Mouse (Mus musculus) kidney, postnatal 0 days (tissue): ENCODE results near the gene Ptpra. TPM values are rescaled to one million over a fixed set of nuclear protein-coding genes. Genes with fewer than 3 reads are reported as not detected.
A peak's percentile ranks its signal among the peaks of the same experiment; 100 is the strongest.

Source experiments
- ATAC-seq: fragments of 200-750 bp; cut with Nextera tagmentation; replicated peaks from 2 replicates; pipeline ENCODE4 v1.8.0; 2017; ENCODE audit warnings: low read depth, moderate number of reproducible peaks, moderate TSS enrichment, moderate library complexity; ENCODE audit not compliant: low FRiP score
- DNase-seq: peaks from one replicate; pipeline ENCODE4 v3.0.0-alpha.2; 2016; ENCODE audit warnings: low spot score
- H3K27ac ChIP-seq: fragments of 300-500 bp; sonication (generic); 2 replicates; pipeline ENCODE4 v1.5.1; 2014; ENCODE audit warnings: mild to moderate bottlenecking
- H3K27me3 ChIP-seq: fragments of 300-500 bp; sonication (generic); 2 replicates; pipeline ENCODE4 v1.6.1; 2014; ENCODE audit warnings: low read length, mixed read lengths; ENCODE audit not compliant: insufficient read depth
- H3K36me3 ChIP-seq: fragments of 300-500 bp; sonication (generic); 2 replicates; pipeline ENCODE4 v1.6.1; 2014; ENCODE audit warnings: low read length, mixed read lengths; ENCODE audit not compliant: insufficient read depth
- H3K4me1 ChIP-seq: fragments of 300-500 bp; sonication (generic); replicated peaks from 2 replicates; pipeline ENCODE4 v1.6.1; 2014; ENCODE audit warnings: antibody characterized with exemption, low read length, mixed read lengths; ENCODE audit not compliant: insufficient read depth
- H3K4me2 ChIP-seq: fragments of 300-500 bp; sonication (generic); 2 replicates; pipeline ENCODE4 v1.6.1; 2014; ENCODE audit warnings: mild to moderate bottlenecking, low read length, moderate library complexity, mixed read lengths
- H3K4me3 ChIP-seq: fragments of 300-500 bp; sonication (generic); replicated peaks from 2 replicates; pipeline ENCODE4 v1.5.1; 2014; ENCODE audit warnings: low read depth, low read length
- H3K9ac ChIP-seq: fragments of 300-500 bp; sonication (generic); 2 replicates; pipeline ENCODE4 v1.6.1; 2014; ENCODE audit warnings: low read depth, low read length
- H3K9me3 ChIP-seq: fragments of 300-500 bp; sonication (generic); replicated peaks from 2 replicates; pipeline ENCODE4 v1.6.1; 2016; ENCODE audit warnings: low read length, inconsistent platforms, mixed read lengths
- CTCF ChIP-seq: IDR thresholded peaks from 2 replicates; pipeline ENCODE4 v1.5.1; 2016; ENCODE audit warnings: antibody characterized with exemption, low read depth, mild to moderate bottlenecking, moderate library complexity
- WGBS: fragments of 180-500 bp; shearing (Covaris S2); extraction: QIAGEN DNeasy Blood & Tissue Kit; methylation state at CpG from one replicate; pipeline ENCODE4 v1.1.7; 2014; 5-methylcytosine and 5-hydroxymethylcytosine counted together
- polyA plus RNA-seq: library from polyadenylated mRNA; unstranded; fragments of >200 nt; fragmentation: Nextera tagmentation; extraction: Ambion mirVana; gene quantifications from 2 replicates; pipeline ENCODE4 v1.2.1, GENCODE M21; 2015

Ptpra gene
- polyA plus RNA-seq, 1 experiment from 2014 or later, result 80.3 TPM

DNA sequence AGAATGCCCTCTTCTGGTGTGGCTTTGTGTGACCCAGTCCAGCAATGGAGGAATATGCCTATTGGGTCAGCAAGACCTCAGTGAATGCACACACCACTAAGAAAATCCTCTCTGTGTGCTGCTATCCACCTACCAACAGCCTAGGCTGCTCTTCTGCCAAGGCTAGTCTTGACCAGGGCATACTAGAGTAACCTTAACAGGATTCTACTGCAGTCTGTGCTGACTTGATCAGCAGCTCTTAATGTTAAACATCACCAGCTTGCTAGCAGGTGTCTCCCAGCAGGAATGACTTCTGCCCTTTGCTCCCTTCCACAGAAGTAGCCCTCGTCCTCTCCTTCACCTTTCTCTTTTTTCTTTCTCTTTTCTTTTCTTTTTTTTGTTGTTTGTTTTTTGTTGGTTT lies 106.2 kb downstream of the Ptpra start:
- peaks cover 26% of the 10 kb centered on the region; the same call in 1 of the 2 replicates for H3K36me3 ChIP-seq
- no peak overlapping the region for H3K27ac ChIP-seq
- no peak overlapping the region for H3K4me2 ChIP-seq
- no peak for DNase-seq
- no peak for TF ChIP-seq CTCF
- H3K4me3 ChIP-seq, result no peak overlapping the region
- no peaks in the 10 kb centered on the region for H3K9me3 ChIP-seq
- no peak overlapping the region for H3K9ac ChIP-seq
- ATAC-seq, result no peak
- H3K4me1 ChIP-seq, result no peaks in the 10 kb centered on the region
- H3K27me3 ChIP-seq, result no peaks in the 10 kb centered on the region
- WGBS, result 79% methylated on average over 1 of the region's 1 CpGs

DNA sequence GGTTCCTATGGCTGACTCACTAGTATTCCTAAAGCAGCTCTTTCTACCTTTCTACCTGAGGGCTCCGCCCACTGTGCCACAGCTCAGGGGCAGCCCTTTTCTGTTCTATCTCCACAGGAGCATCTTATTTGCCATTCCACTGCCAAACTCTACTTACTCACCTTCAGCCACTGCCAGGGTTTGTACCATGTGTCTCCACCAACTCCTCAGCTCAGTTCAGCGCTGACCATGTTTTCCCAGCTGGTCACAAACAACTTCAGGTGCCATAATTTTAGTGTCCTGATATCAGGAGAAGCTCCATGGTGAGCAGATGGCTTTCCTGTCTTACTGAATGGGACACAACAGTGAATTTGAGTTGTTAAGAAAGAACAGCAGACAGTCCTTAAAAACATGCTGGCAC lies 107.4 kb downstream of the Ptpra start:
- WGBS, result 97% methylated on average over 2 of the region's 2 CpGs
- ATAC-seq (no peak), DNase-seq (no peak)
- H3K4me1 ChIP-seq, result no peaks in the 10 kb centered on the region
- no peak overlapping the region for H3K4me2 ChIP-seq
- no peak for TF ChIP-seq CTCF
- H3K27me3 ChIP-seq, result no peaks in the 10 kb centered on the region
- H3K9me3 ChIP-seq, result no peaks in the 10 kb centered on the region
- no peak overlapping the region for H3K9ac ChIP-seq
- H3K36me3 ChIP-seq, result 0 out of 2 replicates have a peak, but pooled peaks cover 17% of the 10 kb centered on the region
- no peak overlapping the region for H3K27ac ChIP-seq
- no peak overlapping the region for H3K4me3 ChIP-seq

DNA sequence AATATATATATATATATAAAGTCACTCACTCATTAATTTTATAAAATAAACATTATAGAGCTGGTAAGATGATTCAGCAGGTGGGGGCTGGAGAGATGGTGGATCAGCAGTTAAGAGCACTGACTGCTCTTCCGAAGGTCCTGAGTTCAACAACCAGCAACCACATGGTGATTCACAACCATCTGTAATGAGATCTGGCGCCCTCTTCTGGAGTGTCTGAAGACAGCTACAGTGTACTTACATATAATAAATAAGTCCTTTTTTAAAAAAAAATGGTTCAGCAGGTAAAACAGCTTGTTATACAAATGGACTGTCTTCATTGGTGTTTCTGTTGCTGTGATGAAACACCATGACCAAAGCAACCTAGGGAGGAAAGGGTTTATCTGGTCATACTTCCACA lies 107.9 kb downstream of the Ptpra start:
- Histone ChIP-seq H3K4me3 (no peak overlapping the region), H3K27me3 (no peaks in the 10 kb centered on the region), H3K9ac (no peak overlapping the region), H3K36me3 (0 out of 2 replicates have a peak, but pooled peaks cover 17% of the 10 kb centered on the region), H3K4me2 (no peak overlapping the region), H3K27ac (no peak overlapping the region), H3K4me1 (0 out of 2 replicates have a peak, but pooled peaks cover 3% of the 10 kb centered on the region), H3K9me3 (no peaks in the 10 kb centered on the region)
- WGBS, result 63% methylated on average over 2 of the region's 2 CpGs
- DNase-seq (no peak), ATAC-seq (no peak)
- TF ChIP-seq CTCF, result peak; percentile 48

DNA sequence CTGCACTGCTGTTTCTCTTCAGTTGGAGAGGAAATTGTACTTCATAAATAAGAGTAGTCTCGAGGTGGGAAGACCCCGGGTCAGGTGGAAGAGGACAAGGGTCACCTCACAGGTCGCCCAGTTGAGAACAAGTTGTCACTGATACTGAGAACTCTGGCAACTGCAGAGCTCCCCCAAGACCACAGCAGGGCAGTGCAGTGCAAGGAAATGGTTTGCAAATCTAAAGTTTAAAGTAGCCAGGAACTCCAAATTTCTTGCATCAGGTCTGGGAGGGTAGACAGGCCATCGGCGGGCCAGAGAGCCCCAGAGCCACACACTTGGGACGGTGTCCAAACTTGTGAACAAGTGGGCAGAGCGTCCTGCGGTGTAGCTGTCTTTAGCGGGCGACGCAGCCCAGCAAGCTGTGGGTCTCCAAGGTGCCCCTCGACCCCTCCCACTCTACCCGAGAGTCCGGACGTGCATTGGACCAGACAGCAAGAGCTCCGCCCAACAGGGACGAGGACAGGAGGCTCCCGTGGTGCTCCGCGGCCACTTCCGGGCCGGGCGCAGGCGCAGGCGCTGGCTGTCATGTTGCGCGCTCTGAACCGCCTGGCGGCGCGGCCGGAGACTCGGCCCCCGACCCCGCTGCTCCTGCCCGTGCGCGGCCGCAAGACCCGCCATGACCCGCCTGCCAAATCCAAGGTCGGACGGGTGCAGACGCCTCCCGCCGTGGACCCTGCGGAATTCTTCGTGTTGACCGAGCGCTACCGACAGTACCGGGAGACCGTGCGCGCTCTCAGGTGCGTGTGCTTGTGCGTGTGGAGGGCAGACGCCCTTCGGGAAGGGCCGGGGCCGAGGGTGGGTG lies 113.4 kb downstream of the Ptpra start, which contains the start of gene Mrps26:
Gene Mrps26 (plus strand): TSS at position 531 of the 844 bp plus-strand sequence.
- Histone ChIP-seq H3K27ac (peak within 1 kb of the TSS; percentile 73), H3K9ac (peak within 1 kb of the TSS; percentile 87), H3K4me1 (peaks cover 10% of the 10 kb centered on the region; the same call in 1 of the 2 replicates), H3K4me3 (peak within 1 kb of the TSS; percentile 73), H3K9me3 (no peaks in the 10 kb centered on the region), H3K27me3 (no peaks in the 10 kb centered on the region), H3K36me3 (peaks cover 10% of the 10 kb centered on the region; the same call in 1 of the 2 replicates), H3K4me2 (peak within 1 kb of the TSS; percentile 83)
- ATAC-seq, result peak; percentile 98
- peak; percentile 58 for TF ChIP-seq CTCF
- under 1% methylated on average over 61 of the region's 61 CpGs for WGBS
- peak; percentile 97 for DNase-seq

DNA sequence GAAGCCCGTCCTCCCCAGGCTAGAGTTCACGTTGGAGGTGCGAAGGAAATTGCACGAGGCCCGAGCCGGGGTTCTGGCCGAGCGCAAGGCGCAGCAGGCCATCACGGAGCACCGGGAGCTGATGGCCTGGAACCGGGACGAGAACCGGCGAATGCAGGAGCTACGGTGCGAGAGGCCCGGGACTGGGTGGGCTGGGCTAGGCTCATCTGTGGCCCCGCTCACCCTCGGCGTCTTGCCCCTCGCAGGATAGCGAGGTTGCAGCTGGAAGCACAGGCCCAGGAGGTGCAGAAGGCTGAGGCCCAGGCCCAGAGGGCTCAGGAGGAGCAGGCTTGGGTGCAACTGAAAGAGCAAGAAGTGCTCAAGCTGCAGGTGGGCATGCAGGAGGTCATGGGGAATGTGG lies 114.0 kb downstream of the Ptpra start:
- peaks cover 10% of the 10 kb centered on the region; the same call in 1 of the 2 replicates for H3K4me1 ChIP-seq
- H3K9me3 ChIP-seq, result no peaks in the 10 kb centered on the region
- whole genome bisulfite sequencing, result under 1% methylated on average over 23 of the region's 23 CpGs
- H3K27me3 ChIP-seq, result no peaks in the 10 kb centered on the region
- H3K36me3 ChIP-seq, result peaks cover 10% of the 10 kb centered on the region; the same call in 1 of the 2 replicates
- peak overlapping the region; percentile 73 for H3K4me3 ChIP-seq
- H3K4me2 ChIP-seq, result peak overlapping the region; percentile 83
- peak overlapping the region; percentile 87 for H3K9ac ChIP-seq
- no peak for DNase-seq
- ATAC-seq, result peak; percentile 8; the same call in 1 of the 2 replicates
- no peak for TF ChIP-seq CTCF
- peak overlapping the region; percentile 38 for H3K27ac ChIP-seq

DNA sequence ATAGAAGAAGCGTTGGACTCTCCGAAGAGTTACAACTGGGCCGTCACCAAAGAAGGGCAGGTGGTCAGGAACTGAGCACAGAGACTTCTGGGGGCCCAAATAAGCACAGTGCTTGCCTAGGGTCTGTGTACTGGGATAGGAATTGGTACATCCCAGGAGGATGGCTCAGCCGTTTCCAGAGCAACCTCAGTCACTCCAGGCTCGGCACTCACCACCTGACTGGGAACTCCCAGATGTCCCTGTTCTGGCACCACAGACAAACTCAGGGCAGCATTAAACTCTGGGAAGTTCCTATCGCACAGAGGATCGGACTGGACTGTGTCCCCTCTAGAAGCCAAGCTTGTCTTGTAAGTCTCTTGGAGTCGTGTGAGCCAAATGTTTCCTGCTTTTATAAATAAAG lies 114.9 kb downstream of the Ptpra start:
- Histone ChIP-seq H3K4me3 (no peak overlapping the region), H3K27me3 (no peaks in the 10 kb centered on the region), H3K36me3 (peaks cover 10% of the 10 kb centered on the region; the same call in 1 of the 2 replicates), H3K9ac (peak overlapping the region; percentile 87; the same call in 1 of the 2 replicates), H3K27ac (no peak overlapping the region), H3K4me2 (no peak overlapping the region), H3K4me1 (peaks cover 10% of the 10 kb centered on the region; the same call in 1 of the 2 replicates), H3K9me3 (no peaks in the 10 kb centered on the region)
- WGBS, result 81% methylated on average over 8 of the region's 8 CpGs
- TF ChIP-seq CTCF, result no peak
- no peak for ATAC-seq
- DNase-seq, result no peak
